Mouse (Mus musculus): Measurements from ENCODE around the gene Parp11. TPM values are rescaled to one million over a fixed set of nuclear protein-coding genes. Genes with fewer than 3 reads are reported as not detected.
A peak's percentile ranks its signal among the peaks of the same experiment; 100 is the strongest.

Parp11 gene
- total and polyA plus RNA-seq, 2 experiments, result 3.5 to 9.4 TPM

DNA sequence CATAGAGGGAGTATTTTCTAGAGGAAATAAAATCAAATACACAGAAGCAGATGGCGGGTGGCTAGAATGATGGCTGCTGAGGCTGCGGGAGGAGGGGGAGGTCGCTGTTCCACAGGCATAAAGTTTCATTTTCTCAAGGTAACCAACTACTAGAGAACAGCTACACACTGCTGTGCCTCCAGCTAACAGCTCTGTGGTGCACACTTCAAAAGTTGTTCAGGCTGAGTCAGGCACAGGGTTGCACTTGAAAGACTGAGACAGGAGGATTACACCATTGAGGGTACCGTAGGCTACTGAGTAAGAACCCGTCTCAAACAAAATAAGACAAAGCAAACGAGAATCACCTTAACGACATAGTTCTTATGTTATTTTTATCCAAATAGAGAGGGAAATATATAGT, 90.4 kb downstream of the Parp11 start:
- H3K27ac ChIP-seq (replicated peaks; ENCODE audit: insufficient read depth, low read depth, low read length), result no peak overlapping the region
- no peak overlapping the region for H3K4me3 ChIP-seq (ENCODE audit: insufficient read depth, low read depth, low read length)
- no peak for DNase-seq (ENCODE audit: extremely low read depth, low read depth, low spot score)
- TF ChIP-seq POLR2A (IDR thresholded peaks at IDR 0.05; ENCODE audit: extremely low read depth, insufficient read depth, low read length) (no peak), CTCF (IDR thresholded peaks at IDR 0.05; ENCODE audit: low read depth, low read length) (no peak)
- no peaks in the 10 kb centered on the region for H3K36me3 ChIP-seq (ENCODE audit: control insufficient read depth, insufficient read depth, low read length)
- H3K9ac ChIP-seq (ENCODE audit: low read depth, low read length), result no peak overlapping the region
- H3K79me2 ChIP-seq (ENCODE audit: control insufficient read depth, insufficient read depth, low read length), result no peaks in the 10 kb centered on the region
- 0 out of 2 replicates have a peak, but pooled peaks cover 2% of the 10 kb centered on the region for H3K27me3 ChIP-seq (ENCODE audit: control insufficient read depth, insufficient read depth, low read length)
- H3K4me1 ChIP-seq (ENCODE audit: control insufficient read depth, insufficient read depth, low read length), result no peaks in the 10 kb centered on the region
- 87% methylated on average over 7 of the region's 7 CpGs for WGBS

DNA sequence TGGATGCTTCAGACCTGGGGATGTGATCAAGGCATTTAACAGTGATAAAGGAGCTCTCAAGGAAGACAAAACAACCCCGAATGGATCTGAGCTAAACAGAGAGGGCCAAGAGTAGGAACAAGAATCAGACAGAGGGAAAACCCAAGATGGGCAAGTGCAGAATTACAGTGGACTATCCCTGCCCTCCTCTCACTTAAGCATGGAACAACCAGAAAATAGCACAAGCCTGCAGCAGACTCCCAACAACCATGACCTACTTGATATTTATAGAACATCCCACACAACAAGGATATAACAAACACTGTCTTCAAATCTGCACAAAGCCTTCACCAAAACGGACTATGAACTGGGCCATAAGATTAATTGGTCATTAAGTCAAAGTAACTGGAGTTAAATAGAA, 91.5 kb downstream of the Parp11 start:
- H3K4me3 ChIP-seq (ENCODE audit: insufficient read depth, low read depth, low read length), result no peak overlapping the region
- TF ChIP-seq POLR2A (IDR thresholded peaks at IDR 0.05; ENCODE audit: extremely low read depth, insufficient read depth, low read length) (no peak), CTCF (IDR thresholded peaks at IDR 0.05; ENCODE audit: low read depth, low read length) (no peak)
- 0 out of 2 replicates have a peak, but pooled peaks cover 2% of the 10 kb centered on the region for H3K27me3 ChIP-seq (ENCODE audit: control insufficient read depth, insufficient read depth, low read length)
- H3K9ac ChIP-seq (ENCODE audit: low read depth, low read length), result no peak overlapping the region
- DNase-seq (ENCODE audit: extremely low read depth, low read depth, low spot score), result no peak
- no peaks in the 10 kb centered on the region for H3K4me1 ChIP-seq (ENCODE audit: control insufficient read depth, insufficient read depth, low read length)
- 60% methylated on average over 2 of the region's 2 CpGs for WGBS
- H3K79me2 ChIP-seq (ENCODE audit: control insufficient read depth, insufficient read depth, low read length), result no peaks in the 10 kb centered on the region
- no peaks in the 10 kb centered on the region for H3K36me3 ChIP-seq (ENCODE audit: control insufficient read depth, insufficient read depth, low read length)
- H3K27ac ChIP-seq (replicated peaks; ENCODE audit: insufficient read depth, low read depth, low read length), result no peak overlapping the region

DNA sequence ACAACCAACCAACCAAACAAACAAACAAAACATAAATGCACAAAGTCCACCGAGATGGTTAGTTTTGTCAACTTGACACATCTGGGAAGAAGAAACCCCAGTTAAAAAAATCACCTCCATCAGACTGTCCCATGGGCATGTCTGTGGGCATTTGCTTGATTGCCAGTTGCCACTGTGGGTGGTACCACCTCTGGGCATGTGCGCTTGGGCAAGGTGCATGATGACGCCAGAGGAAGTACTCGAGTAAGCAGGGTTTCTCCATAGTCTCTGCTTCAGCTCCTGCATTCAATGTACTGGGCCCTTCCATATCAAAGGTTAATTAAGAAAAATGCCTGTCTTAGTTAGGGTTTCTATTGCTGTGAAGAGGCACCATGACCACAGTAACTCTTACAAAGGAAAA, 92.6 kb downstream of the Parp11 start:
- Histone ChIP-seq H3K9ac (ENCODE audit: low read depth, low read length) (no peak overlapping the region), H3K4me1 (ENCODE audit: control insufficient read depth, insufficient read depth, low read length) (no peaks in the 10 kb centered on the region), H3K36me3 (ENCODE audit: control insufficient read depth, insufficient read depth, low read length) (no peaks in the 10 kb centered on the region), H3K79me2 (ENCODE audit: control insufficient read depth, insufficient read depth, low read length) (no peaks in the 10 kb centered on the region), H3K4me3 (ENCODE audit: insufficient read depth, low read depth, low read length) (no peak overlapping the region), H3K27me3 (ENCODE audit: control insufficient read depth, insufficient read depth, low read length) (0 out of 2 replicates have a peak, but pooled peaks cover 2% of the 10 kb centered on the region), H3K27ac (replicated peaks; ENCODE audit: insufficient read depth, low read depth, low read length) (no peak overlapping the region)
- WGBS, result 87% methylated on average over 4 of the region's 4 CpGs
- DNase-seq (ENCODE audit: extremely low read depth, low read depth, low spot score), result no peak
- TF ChIP-seq POLR2A (IDR thresholded peaks at IDR 0.05; ENCODE audit: extremely low read depth, insufficient read depth, low read length) (no peak), CTCF (IDR thresholded peaks at IDR 0.05; ENCODE audit: low read depth, low read length) (no peak)

DNA sequence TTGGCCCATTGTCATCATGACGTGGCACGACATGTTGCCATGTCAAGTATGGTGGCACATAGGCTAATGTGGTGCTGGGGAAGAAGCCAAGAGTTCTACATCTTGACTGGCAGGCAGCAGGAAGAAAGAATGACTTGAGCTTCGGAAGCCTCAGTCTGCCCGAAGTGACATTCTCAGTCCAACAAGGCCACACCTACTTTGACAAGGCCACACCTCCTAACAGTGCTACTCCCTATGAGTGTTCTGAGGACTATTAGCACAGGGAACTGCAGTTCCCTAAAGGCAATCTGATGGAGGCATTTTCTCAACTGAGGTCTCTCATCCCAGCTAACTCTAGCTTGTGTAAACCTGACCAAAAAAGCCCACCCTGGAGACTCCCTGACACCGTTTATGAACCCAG, 93.0 kb downstream of the Parp11 start:
- TF ChIP-seq POLR2A (IDR thresholded peaks at IDR 0.05; ENCODE audit: extremely low read depth, insufficient read depth, low read length) (no peak), CTCF (IDR thresholded peaks at IDR 0.05; ENCODE audit: low read depth, low read length) (no peak)
- DNase-seq (ENCODE audit: extremely low read depth, low read depth, low spot score), result no peak
- no peak overlapping the region for H3K27ac ChIP-seq (replicated peaks; ENCODE audit: insufficient read depth, low read depth, low read length)
- H3K4me3 ChIP-seq (ENCODE audit: insufficient read depth, low read depth, low read length), result no peak overlapping the region
- no peaks in the 10 kb centered on the region for H3K36me3 ChIP-seq (ENCODE audit: control insufficient read depth, insufficient read depth, low read length)
- WGBS, result 62% methylated on average over 5 of the region's 5 CpGs
- no peaks in the 10 kb centered on the region for H3K4me1 ChIP-seq (ENCODE audit: control insufficient read depth, insufficient read depth, low read length)
- H3K9ac ChIP-seq (ENCODE audit: low read depth, low read length), result no peak overlapping the region
- H3K27me3 ChIP-seq (ENCODE audit: control insufficient read depth, insufficient read depth, low read length), result 0 out of 2 replicates have a peak, but pooled peaks cover 2% of the 10 kb centered on the region
- no peaks in the 10 kb centered on the region for H3K79me2 ChIP-seq (ENCODE audit: control insufficient read depth, insufficient read depth, low read length)

DNA sequence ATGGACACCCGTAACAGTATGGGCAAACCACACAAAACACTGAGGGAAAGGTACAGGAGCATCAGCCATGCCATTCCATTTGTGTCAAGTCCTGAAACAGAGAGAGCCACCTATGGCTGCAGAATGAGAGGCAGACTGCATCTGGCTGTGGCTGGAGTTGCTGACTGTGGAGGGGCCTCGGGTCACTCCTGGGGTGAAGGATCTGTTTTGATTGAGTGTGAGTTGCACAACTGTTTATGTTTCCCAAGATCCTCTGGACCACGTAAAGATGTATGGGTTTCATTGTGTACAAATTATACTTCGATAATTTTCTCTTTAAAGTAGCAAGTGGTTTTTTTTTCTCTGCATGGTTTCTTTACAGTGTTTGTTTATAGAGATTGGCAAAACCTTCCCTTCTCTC, 93.9 kb downstream of the Parp11 start:
- 0 out of 2 replicates have a peak, but pooled peaks cover 2% of the 10 kb centered on the region for H3K27me3 ChIP-seq (ENCODE audit: control insufficient read depth, insufficient read depth, low read length)
- H3K9ac ChIP-seq (ENCODE audit: low read depth, low read length), result no peak overlapping the region
- WGBS, result 36% methylated on average over 4 of the region's 4 CpGs
- no peak for TF ChIP-seq CTCF (IDR thresholded peaks at IDR 0.05; ENCODE audit: low read depth, low read length)
- TF ChIP-seq POLR2A (IDR thresholded peaks at IDR 0.05; ENCODE audit: extremely low read depth, insufficient read depth, low read length), result no peak
- H3K79me2 ChIP-seq (ENCODE audit: control insufficient read depth, insufficient read depth, low read length), result no peaks in the 10 kb centered on the region
- H3K27ac ChIP-seq (replicated peaks; ENCODE audit: insufficient read depth, low read depth, low read length), result no peak overlapping the region
- DNase-seq (ENCODE audit: extremely low read depth, low read depth, low spot score), result no peak
- no peak overlapping the region for H3K4me3 ChIP-seq (ENCODE audit: insufficient read depth, low read depth, low read length)
- H3K4me1 ChIP-seq (ENCODE audit: control insufficient read depth, insufficient read depth, low read length), result no peaks in the 10 kb centered on the region
- no peaks in the 10 kb centered on the region for H3K36me3 ChIP-seq (ENCODE audit: control insufficient read depth, insufficient read depth, low read length)

DNA sequence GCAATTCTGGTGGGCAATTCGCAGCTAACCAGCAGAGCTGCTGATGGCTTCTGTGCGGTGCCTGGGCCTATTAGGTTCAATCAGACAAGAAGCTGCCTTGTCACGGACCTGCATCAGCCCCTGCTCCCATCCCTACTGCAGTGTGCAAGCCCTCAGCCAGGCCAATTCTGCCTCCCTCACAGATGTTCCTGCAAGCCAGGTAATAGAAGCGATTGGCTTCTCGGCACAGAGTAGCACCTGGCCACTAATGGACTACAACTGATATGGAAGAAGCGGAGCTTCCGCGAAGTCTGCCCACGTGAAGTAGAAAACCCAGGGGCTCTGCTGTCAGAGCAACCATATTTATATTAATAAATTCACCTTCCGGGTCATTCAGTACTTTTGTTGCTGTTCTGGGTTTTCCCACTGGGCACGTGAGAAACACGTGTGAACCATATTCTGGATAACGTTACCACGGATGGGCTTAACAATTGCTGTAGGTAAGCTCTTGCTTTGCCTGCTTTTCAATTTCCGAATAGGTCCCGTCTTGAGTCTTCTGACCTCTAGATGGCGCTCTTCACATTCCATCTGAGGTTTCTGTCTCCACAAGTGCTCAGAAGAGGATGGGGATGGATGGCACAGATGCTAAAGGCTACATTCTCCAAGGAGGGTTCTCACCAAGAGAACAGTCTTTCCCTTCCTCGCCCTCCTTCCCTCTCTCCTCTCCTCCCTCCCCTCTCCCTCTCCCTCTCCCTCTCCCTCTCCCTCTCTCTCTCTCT, 95.2 kb downstream of the Parp11 start:
- H3K27ac ChIP-seq (replicated peaks; ENCODE audit: insufficient read depth, low read depth, low read length), result no peak overlapping the region
- 0 out of 2 replicates have a peak, but pooled peaks cover 2% of the 10 kb centered on the region for H3K27me3 ChIP-seq (ENCODE audit: control insufficient read depth, insufficient read depth, low read length)
- H3K4me3 ChIP-seq (ENCODE audit: insufficient read depth, low read depth, low read length), result no peak overlapping the region
- TF ChIP-seq POLR2A (IDR thresholded peaks at IDR 0.05; ENCODE audit: extremely low read depth, insufficient read depth, low read length) (no peak), CTCF (IDR thresholded peaks at IDR 0.05; ENCODE audit: low read depth, low read length) (peak; percentile 22; the same call in 1 of the 2 replicates)
- 36% methylated on average over 18 of the region's 18 CpGs for WGBS
- peak; percentile 63 for DNase-seq (ENCODE audit: extremely low read depth, low read depth, low spot score)
- H3K36me3 ChIP-seq (ENCODE audit: control insufficient read depth, insufficient read depth, low read length), result no peaks in the 10 kb centered on the region
- H3K9ac ChIP-seq (ENCODE audit: low read depth, low read length), result no peak overlapping the region
- no peaks in the 10 kb centered on the region for H3K4me1 ChIP-seq (ENCODE audit: control insufficient read depth, insufficient read depth, low read length)
- H3K79me2 ChIP-seq (ENCODE audit: control insufficient read depth, insufficient read depth, low read length), result no peaks in the 10 kb centered on the region

Other genes starting within 250 kb of the Parp11 start
- 0.09 and 0.13 TPM in 2 replicates for gene Cracr2a, start 114.5 kb downstream of the Parp11 start, total RNA-seq (2014; rRNA removed)
- 0.02 and 0.07 TPM in 2 replicates for gene Cracr2a, start 114.5 kb downstream of the Parp11 start, polyA plus RNA-seq (2012; rRNA removed)

Measured in liver, adult 2 months (tissue).